Mouse (Mus musculus): ENCODE results near the gene Fndc11. TPM values are rescaled to one million over a fixed set of nuclear protein-coding genes. Genes with fewer than 3 reads are reported as not detected.

Fndc11 gene
- polyA plus RNA-seq, 1 experiment: 0.11 TPM

DNA sequence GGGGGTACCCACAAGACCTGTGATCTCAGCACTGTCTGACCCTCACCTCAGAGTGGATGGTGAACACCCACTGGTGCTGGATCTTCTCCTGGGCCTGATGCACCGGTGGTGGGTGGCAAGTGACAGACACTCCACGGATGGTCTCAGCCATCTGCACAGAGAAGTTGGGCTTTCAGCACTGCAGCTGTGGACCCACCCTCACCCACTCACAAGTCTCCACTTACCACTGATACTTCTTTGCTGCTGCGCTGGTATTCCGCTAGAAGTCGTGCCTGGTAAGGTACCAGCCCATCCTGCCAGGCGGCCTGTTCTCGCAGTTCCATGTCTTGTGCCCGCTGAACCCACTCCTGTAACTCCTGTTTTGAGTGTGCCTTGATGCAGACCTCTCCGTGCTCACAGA is 19.4 kb downstream of the Fndc11 start:
- no peak for TF ChIP-seq POLR2A (IDR thresholded peaks at IDR 0.05; ENCODE audit: borderline replicate concordance, extremely low read depth, insufficient read depth, insufficient read length, poor library complexity, severe bottlenecking)
- no peak for TF ChIP-seq CTCF (IDR thresholded peaks at IDR 0.05; ENCODE audit: borderline replicate concordance, extremely low read depth, insufficient read depth, insufficient read length)
- DNase-seq (ENCODE audit: low read depth): no peak

GRCm38 (mm10) chr2:181240806-181241440 is 21.1 kb downstream of the Fndc11 start:
- no peak for DNase-seq (ENCODE audit: low read depth)

DNA sequence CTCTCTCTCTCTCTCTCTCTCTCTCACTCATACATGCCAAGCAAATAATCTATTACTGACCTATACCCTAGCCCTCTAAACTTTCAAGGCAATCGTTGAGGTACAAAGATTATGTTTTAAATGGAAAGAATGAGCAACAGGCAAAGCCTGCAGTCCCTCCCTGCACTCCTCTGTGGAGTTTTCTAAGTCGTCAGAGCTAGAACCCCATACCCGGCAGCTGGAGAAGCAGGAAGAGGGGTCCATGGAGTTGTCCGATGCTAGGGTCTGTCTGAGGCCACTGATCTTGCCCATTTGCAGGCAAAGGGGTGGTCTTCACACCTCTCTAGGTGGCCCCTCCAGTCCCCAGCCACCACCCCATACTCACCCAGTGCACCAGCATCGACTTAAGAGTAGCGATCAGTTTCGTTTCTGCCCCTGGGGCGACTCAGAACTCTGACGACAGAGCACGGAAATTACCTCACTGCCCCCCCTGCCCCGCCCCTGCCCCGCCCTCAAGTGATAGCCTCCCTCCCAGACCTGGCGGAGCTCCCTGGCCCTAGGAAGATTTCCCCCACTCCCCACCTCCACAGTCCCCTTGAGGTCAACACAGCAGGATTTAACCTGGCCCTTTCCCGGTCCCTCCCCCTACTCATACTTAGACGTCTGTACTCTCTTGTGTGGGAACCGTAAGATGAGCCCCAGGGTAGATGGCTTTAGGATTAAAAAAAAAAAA is 21.9 kb downstream of the Fndc11 start, which contains the start of gene Helz2:
TSS of gene Helz2 (minus strand) at position 426 of the 712 bp plus-strand sequence.
- DNase-seq (ENCODE audit: low read depth): no peak

More at GRCm38 (mm10) chr2:181240806-181241440, 21.1 kb downstream of the Fndc11 start:
- TF ChIP-seq POLR2A (IDR thresholded peaks at IDR 0.05; ENCODE audit: borderline replicate concordance, extremely low read depth, insufficient read depth, insufficient read length, poor library complexity, severe bottlenecking): no peak
- no peak for TF ChIP-seq CTCF (IDR thresholded peaks at IDR 0.05; ENCODE audit: borderline replicate concordance, extremely low read depth, insufficient read depth, insufficient read length)

GRCm38 (mm10) chr2:181242314-181242665 is 22.5 kb downstream of the Fndc11 start:
- no peak for DNase-seq (ENCODE audit: low read depth)
- TF ChIP-seq POLR2A (IDR thresholded peaks at IDR 0.05; ENCODE audit: borderline replicate concordance, extremely low read depth, insufficient read depth, insufficient read length, poor library complexity, severe bottlenecking) (no peak), CTCF (IDR thresholded peaks at IDR 0.05; ENCODE audit: borderline replicate concordance, extremely low read depth, insufficient read depth, insufficient read length) (no peak)

More for the DNA sequence above, 21.9 kb downstream of the Fndc11 start, which contains the start of gene Helz2:
- TF ChIP-seq CTCF (IDR thresholded peaks at IDR 0.05; ENCODE audit: borderline replicate concordance, extremely low read depth, insufficient read depth, insufficient read length): no peak
- TF ChIP-seq POLR2A (IDR thresholded peaks at IDR 0.05; ENCODE audit: borderline replicate concordance, extremely low read depth, insufficient read depth, insufficient read length, poor library complexity, severe bottlenecking): no peak

- DNase-seq (ENCODE audit: low read depth): no peak
- TF ChIP-seq POLR2A (IDR thresholded peaks at IDR 0.05; ENCODE audit: borderline replicate concordance, extremely low read depth, insufficient read depth, insufficient read length, poor library complexity, severe bottlenecking) (no peak), CTCF (IDR thresholded peaks at IDR 0.05; ENCODE audit: borderline replicate concordance, extremely low read depth, insufficient read depth, insufficient read length) (no peak)
Observed at GRCm38 (mm10) chr2:181243706-181244394, 24.0 kb downstream of the Fndc11 start.

- TF ChIP-seq CTCF (IDR thresholded peaks at IDR 0.05; ENCODE audit: borderline replicate concordance, extremely low read depth, insufficient read depth, insufficient read length) (no peak), POLR2A (IDR thresholded peaks at IDR 0.05; ENCODE audit: borderline replicate concordance, extremely low read depth, insufficient read depth, insufficient read length, poor library complexity, severe bottlenecking) (no peak)
- DNase-seq (ENCODE audit: low read depth): no peak
Observed at GRCm38 (mm10) chr2:181245031-181245430, 25.2 kb downstream of the Fndc11 start.

GRCm38 (mm10) chr2:181249217-181249616 is 29.4 kb downstream of the Fndc11 start:
- no peak for DNase-seq (ENCODE audit: low read depth)
- TF ChIP-seq CTCF (IDR thresholded peaks at IDR 0.05; ENCODE audit: borderline replicate concordance, extremely low read depth, insufficient read depth, insufficient read length) (no peak), POLR2A (IDR thresholded peaks at IDR 0.05; ENCODE audit: borderline replicate concordance, extremely low read depth, insufficient read depth, insufficient read length, poor library complexity, severe bottlenecking) (no peak)

GRCm38 (mm10) chr2:181251841-181252240 is 32.0 kb downstream of the Fndc11 start:
- no peak for DNase-seq (ENCODE audit: low read depth)
- no peak for TF ChIP-seq CTCF (IDR thresholded peaks at IDR 0.05; ENCODE audit: borderline replicate concordance, extremely low read depth, insufficient read depth, insufficient read length)
- no peak for TF ChIP-seq POLR2A (IDR thresholded peaks at IDR 0.05; ENCODE audit: borderline replicate concordance, extremely low read depth, insufficient read depth, insufficient read length, poor library complexity, severe bottlenecking)

DNA sequence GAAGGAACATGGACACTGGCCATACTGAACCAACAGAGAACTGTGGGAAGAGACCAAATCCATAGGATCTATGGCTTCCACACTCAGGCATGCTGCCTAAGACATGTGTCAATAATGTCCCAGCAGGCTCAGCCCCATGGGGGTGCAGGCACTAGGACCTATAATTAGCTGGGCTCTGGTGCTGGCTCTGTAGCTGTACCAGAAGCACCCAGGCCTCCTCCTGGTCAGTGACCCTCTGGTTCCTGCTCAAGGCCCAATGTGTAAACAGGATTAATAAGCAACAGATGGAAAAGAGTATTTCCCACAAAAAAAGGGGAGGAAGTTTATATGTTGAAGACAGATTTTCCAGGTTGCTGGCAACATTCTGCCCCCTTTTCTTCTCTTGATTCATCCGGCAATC is 33.4 kb downstream of the Fndc11 start:
- no peak for TF ChIP-seq CTCF (IDR thresholded peaks at IDR 0.05; ENCODE audit: borderline replicate concordance, extremely low read depth, insufficient read depth, insufficient read length)
- no peak for TF ChIP-seq POLR2A (IDR thresholded peaks at IDR 0.05; ENCODE audit: borderline replicate concordance, extremely low read depth, insufficient read depth, insufficient read length, poor library complexity, severe bottlenecking)
- DNase-seq (ENCODE audit: low read depth): no peak

- no peak for TF ChIP-seq POLR2A (IDR thresholded peaks at IDR 0.05; ENCODE audit: borderline replicate concordance, extremely low read depth, insufficient read depth, insufficient read length, poor library complexity, severe bottlenecking)
- TF ChIP-seq CTCF (IDR thresholded peaks at IDR 0.05; ENCODE audit: borderline replicate concordance, extremely low read depth, insufficient read depth, insufficient read length): no peak
- DNase-seq (ENCODE audit: low read depth): no peak
Observed at GRCm38 (mm10) chr2:181266839-181267238, 47.0 kb downstream of the Fndc11 start.

DNA sequence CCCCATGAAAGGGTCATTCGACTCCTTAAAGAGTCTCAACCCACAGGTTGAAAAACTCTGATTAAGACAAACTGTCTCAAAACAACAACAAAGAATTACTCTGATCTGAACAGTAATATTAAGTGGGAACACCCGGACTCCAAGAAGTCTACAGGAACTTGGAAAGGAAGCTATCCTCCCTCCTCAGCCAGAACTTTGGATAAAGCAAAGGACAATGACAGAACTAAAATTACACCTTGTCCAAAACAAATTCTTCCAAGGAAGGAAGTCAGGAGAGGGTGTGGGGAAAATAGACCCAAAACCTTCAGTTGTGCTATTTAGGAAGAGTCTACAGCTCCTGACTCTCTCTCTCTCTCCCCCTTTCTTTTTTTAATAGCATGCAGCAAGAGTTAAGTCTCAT is 52.3 kb downstream of the Fndc11 start:
- TF ChIP-seq POLR2A (IDR thresholded peaks at IDR 0.05; ENCODE audit: borderline replicate concordance, extremely low read depth, insufficient read depth, insufficient read length, poor library complexity, severe bottlenecking): no peak
- no peak for TF ChIP-seq CTCF (IDR thresholded peaks at IDR 0.05; ENCODE audit: borderline replicate concordance, extremely low read depth, insufficient read depth, insufficient read length)
- no peak for DNase-seq (ENCODE audit: low read depth)

Other genes starting within 250 kb of the Fndc11 start
- gene Col20a1, start 233.5 kb upstream of the Fndc11 start, polyA plus RNA-seq (2012; rRNA removed): 0.98 and 1.2 TPM in 2 replicates
- 14.8 and 42.9 TPM in 2 replicates for gene Chrna4, start 176.5 kb upstream of the Fndc11 start, polyA plus RNA-seq (2012; rRNA removed)
- 64.8 and 105 TPM in 2 replicates for gene Kcnq2, start 84.7 kb upstream of the Fndc11 start, polyA plus RNA-seq (2012; rRNA removed)
- gene Eef1a2, start 63.0 kb upstream of the Fndc11 start, polyA plus RNA-seq (2012; rRNA removed): 85.1 and 133 TPM in 2 replicates
- gene Ppdpf, start 32.8 kb upstream of the Fndc11 start, polyA plus RNA-seq (2012; rRNA removed): 252 and 381 TPM in 2 replicates
- gene Ptk6, start 17.2 kb upstream of the Fndc11 start, polyA plus RNA-seq (2012; rRNA removed): 0.04 and 0.05 TPM in 2 replicates
- gene Srms, start 6.8 kb upstream of the Fndc11 start, polyA plus RNA-seq (2012; rRNA removed): 0.14 and 0.33 TPM in 2 replicates
- gene Helz2, start 22.0 kb downstream of the Fndc11 start, polyA plus RNA-seq (2012; rRNA removed): 1.7 and 1.8 TPM in 2 replicates
- 34.6 and 43.3 TPM in 2 replicates for gene Gmeb2, start 68.0 kb downstream of the Fndc11 start, polyA plus RNA-seq (2012; rRNA removed)
- 774 and 800 TPM in 2 replicates for gene Stmn3, start 94.5 kb downstream of the Fndc11 start, polyA plus RNA-seq (2012; rRNA removed)
- 88.7 and 133 TPM in 2 replicates for gene Rtel1, start 99.7 kb downstream of the Fndc11 start, polyA plus RNA-seq (2012; rRNA removed)
- gene Zgpat, start 144.9 kb downstream of the Fndc11 start, polyA plus RNA-seq (2012; rRNA removed): 117 and 126 TPM in 2 replicates
- 92.9 and 110 TPM in 2 replicates for gene Arfrp1, start 145.4 kb downstream of the Fndc11 start, polyA plus RNA-seq (2012; rRNA removed)
- gene Lime1, start 160.1 kb downstream of the Fndc11 start, polyA plus RNA-seq (2012; rRNA removed): 98.7 and 147 TPM in 2 replicates
- gene Zbtb46, start 239.4 kb downstream of the Fndc11 start, polyA plus RNA-seq (2012; rRNA removed): 12.1 and 18.4 TPM in 2 replicates